Mouse (Mus musculus) Patski (cell line): ENCODE measurements around the gene Rab42. TPM values are rescaled to one million over a fixed set of nuclear protein-coding genes. Genes with fewer than 3 reads are reported as not detected.

Experiments used
- ATAC-seq: fragments of 100-300 bp; one replicate; pipeline ENCODE4 v1.8.0; 2021
- CTCF ChIA-PET: fragments of 350-600 bp; sonication (Branson Sonifier 250); formaldehyde crosslinking; loops from one replicate; lab custom pipeline; 2022; ENCODE audit warnings: inconsistent platforms; lab: Charles Lee
- POLR2A ChIA-PET: fragments of 350-600 bp; sonication (Branson Sonifier 250); formaldehyde crosslinking; loops from one replicate; lab custom pipeline; 2022; ENCODE audit warnings: antibody characterized with exemption, inconsistent platforms; lab: Charles Lee
- DNase-seq: peaks from one replicate; pipeline ENCODE4 v3.0.0-alpha.2; 2011; ENCODE audit warnings: low read depth, low spot score
- H3K27me3 ChIP-seq: fragments of 371-371 bp; one replicate; pipeline ENCODE4 v1.5.1; 2021
- CTCF ChIP-seq: fragments of 100-300 bp; IDR thresholded peaks from one replicate; pipeline ENCODE4 v1.5.1; 2021
- in situ Hi-C: fragments of 300-500 bp; cut with MboI; formaldehyde crosslinking; loops from 3 replicates; pipeline ENCODE4 v1.11.1; 2018; ENCODE audit warnings: low pct_unique_long_range_greater_than_20kb, mixed read lengths
- polyA plus RNA-seq: library from polyadenylated mRNA; unstranded; gene quantifications from one replicate; pipeline ENCODE4 v1.2.3, GENCODE M21; 2021

The Rab42 gene
- polyA plus RNA-seq, 1 experiment from 2014 or later: not detected

DNA sequence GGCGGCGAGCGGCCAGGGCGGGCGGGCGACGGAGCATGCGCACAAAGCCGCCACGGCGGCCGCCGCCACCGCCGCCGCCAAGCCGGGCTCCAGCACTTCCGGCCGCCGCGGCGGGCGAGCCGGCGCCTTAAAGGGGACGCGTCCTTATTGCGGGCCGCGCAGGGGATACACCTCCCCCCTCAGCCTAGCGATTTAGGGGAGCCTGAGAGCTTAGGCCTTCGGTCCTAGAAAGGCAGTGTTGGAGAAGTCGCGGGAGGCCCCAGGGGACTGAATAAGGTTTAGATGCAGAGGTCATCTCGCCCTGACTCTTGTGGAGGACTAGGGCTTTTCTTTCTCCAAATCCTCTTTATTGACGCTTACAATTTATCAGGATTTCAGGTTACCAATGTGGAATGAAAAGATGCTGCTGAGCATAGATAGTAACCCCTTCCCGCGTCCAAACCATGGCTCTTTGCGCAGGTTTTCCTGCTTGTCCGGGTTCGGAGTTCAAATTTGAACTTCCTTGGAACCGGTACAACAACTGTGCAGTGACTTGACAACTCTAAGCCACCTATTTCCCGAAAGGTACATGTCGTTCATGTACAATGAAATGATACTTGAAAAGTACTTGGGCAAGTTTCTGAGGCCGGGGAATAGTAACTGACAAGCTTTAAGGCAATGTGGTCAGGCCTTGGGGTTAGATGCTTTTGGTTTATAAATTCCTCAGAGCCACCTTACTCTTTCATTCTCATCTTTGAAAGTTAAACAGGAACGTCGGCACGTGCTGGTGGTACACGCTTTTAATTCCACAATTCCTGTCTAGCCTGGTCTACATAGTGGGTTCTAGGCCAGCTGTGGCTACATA, 41.4 kb downstream of the Rab42 start, which contains the start of gene Gmeb1:
Gene Gmeb1, minus strand, starts transcription at position 89 of the 844 bp plus-strand sequence.
- CTCF ChIA-PET: no interaction called here
- DNase-seq (no peak), ATAC-seq (peak; percentile 47)
- POLR2A ChIA-PET: interaction anchor here (0.7 kb wide), 1 partner anchor 89 kb away, joined by 3 read pairs; no protein-coding TSS in a partner anchor
- no peak for TF ChIP-seq CTCF
- in situ Hi-C loops: loop anchor here (10.0 kb wide), 1 partner anchor 177 kb away; no protein-coding TSS in a partner anchor
- no peaks in the 10 kb centered on the region for H3K27me3 ChIP-seq

DNA sequence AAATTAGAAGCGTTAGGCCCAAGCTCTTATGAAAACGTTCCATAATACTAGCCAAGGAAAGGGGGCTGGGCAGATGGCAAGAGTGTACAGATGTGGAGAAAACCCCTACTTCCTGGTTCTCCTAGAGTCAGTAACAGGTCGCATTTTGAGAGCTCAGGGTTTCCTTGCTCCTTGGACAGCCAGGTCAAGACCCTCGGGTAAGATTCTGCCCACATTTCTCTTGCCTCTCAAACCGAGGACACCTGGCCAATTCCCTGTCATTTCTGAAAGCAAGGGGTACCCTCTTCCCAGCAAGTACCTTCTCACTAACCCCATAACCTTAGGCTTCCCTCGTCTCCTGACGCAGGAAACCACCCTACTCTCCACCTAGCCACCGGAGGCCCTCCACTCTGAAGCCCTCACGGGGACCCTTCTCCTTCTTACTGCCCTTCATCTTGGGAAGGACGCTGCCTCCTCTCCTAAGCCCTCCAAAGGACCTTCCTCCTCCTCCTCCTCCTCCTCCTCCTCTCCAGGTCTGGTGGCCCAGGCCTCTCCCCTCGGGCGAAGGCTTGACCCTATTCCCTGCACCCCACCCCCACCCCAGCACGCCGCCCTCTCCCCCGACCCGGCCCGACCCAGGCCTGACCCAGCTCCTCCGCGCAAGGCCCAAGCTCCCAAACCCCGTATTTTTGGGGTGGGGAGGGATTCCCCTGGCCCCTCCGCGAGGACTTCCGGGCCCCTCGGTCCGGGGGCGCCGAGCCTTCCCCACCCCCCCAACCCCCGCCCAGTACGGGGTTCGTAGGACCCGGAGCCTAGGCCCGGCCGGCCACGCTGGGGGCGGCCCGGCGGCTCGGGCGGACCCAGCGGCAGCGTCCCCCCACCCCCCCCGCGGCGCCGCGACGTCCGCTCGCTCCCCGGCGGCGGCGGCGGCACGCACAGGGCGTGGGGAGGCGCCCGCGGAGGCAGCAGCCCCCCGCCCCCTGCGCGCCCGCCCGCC, 42.5 kb downstream of the Rab42 start:
- ATAC-seq (peak; percentile 47), DNase-seq (no peak)
- POLR2A ChIA-PET: no interaction called here
- H3K27me3 ChIP-seq: no peaks in the 10 kb centered on the region
- TF ChIP-seq CTCF: no peak
- in situ Hi-C loops: loop anchor here (10.0 kb wide), 1 partner anchor 176 kb away; no protein-coding TSS in a partner anchor
- CTCF ChIA-PET: no interaction called here

DNA sequence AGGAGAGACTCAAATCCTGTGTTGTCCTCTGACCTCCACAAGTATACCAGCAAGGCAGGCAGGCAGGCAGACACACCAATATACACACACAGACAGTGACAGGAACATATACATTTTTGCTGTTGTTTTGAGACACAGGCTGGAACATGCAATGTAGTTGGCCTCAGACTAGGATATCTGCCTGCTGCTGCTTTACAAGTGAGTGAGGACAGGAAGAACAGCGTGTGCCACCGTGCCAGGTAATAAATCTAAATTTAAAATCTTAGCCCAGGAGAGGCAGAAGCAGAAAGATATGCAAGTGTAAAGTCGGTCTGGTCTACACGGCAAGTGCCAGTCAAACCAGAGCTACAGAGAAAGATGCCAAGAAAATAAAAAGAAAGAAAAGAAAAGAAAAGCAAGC, 43.9 kb downstream of the Rab42 start:
- CTCF ChIA-PET: no interaction called here
- DNase-seq (no peak), ATAC-seq (no peak)
- POLR2A ChIA-PET: no interaction called here
- in situ Hi-C loops: no loop called here
- TF ChIP-seq CTCF: no peak
- H3K27me3 ChIP-seq: no peaks in the 10 kb centered on the region

DNA sequence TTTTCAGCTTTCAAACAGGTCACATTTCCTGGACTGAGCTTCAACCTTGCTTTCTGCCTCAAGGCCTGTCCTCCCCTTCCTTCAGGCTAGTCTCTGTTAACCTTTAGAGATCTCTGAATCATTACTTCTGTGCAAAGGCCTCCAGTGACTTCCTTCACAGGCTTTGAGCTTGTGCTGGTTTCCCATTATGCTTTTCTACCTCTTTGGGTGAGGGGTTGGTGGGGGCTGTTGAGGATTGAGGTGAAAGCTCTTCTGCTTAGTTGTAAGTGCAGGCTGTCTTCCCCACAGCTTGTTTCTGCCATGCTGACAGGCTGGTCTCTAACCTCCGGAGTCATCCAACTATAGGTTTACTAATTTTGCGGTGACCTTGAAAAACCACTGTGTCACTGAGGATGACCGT, 46.8 kb downstream of the Rab42 start:
- no peak for DNase-seq
- no peak for TF ChIP-seq CTCF
- ChIA-PET CTCF (interaction anchor here (1.2 kb wide), 1 partner anchor 39 kb away, joined by 3 read pairs; no protein-coding TSS in a partner anchor), POLR2A (interaction anchor here (0.7 kb wide), 1 partner anchor 48 kb away, joined by 4 read pairs; no protein-coding TSS in a partner anchor)
- H3K27me3 ChIP-seq: no peaks in the 10 kb centered on the region
- no peak for ATAC-seq
- in situ Hi-C loops: no loop called here

DNA sequence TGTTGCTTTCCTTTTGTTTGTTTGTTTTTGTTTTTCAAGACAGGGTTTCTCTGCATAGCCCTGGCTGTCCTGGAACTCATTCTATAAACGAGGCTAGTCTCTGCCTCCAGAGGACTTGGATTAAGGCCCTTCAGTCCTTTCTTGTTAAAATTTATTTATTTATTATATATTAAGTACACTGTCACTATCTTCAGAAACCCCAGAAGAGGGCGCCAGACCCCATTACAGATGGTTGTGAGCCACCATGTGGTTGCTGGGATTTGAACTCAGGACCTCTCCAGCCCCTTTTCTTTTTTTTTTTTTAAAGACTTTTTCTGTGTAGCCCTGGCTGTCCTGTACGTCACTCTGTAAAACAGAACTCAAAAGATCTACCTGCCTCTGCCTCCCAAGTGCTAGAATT, 48.2 kb downstream of the Rab42 start:
- H3K27me3 ChIP-seq: no peaks in the 10 kb centered on the region
- ChIA-PET POLR2A (no interaction called here), CTCF (no interaction called here)
- peak; percentile 22 for TF ChIP-seq CTCF
- ATAC-seq (no peak), DNase-seq (no peak)
- in situ Hi-C loops: no loop called here

DNA sequence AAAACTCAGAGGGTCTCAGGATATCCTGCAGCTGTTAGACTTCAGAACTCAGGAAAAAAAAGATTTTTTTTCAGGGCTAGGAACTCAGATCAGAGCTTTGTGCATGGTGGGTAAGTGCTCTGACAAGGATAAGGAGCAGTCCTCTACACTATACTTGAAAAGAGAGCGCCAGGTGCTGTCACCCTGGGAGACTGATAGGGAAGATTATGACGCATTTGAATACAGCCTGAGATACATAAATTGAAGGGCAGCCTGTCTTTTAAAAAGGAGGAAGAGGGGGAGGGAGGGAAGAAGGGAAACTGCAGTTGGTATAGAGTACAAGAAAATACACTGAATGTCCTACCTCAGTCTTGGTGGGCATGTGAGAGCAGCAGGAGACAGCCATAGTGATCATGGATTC, 49.6 kb downstream of the Rab42 start:
- POLR2A ChIA-PET: no interaction called here
- in situ Hi-C loops: no loop called here
- no peaks in the 10 kb centered on the region for H3K27me3 ChIP-seq
- ATAC-seq (no peak), DNase-seq (no peak)
- no peak for TF ChIP-seq CTCF
- CTCF ChIA-PET: no interaction called here

DNA sequence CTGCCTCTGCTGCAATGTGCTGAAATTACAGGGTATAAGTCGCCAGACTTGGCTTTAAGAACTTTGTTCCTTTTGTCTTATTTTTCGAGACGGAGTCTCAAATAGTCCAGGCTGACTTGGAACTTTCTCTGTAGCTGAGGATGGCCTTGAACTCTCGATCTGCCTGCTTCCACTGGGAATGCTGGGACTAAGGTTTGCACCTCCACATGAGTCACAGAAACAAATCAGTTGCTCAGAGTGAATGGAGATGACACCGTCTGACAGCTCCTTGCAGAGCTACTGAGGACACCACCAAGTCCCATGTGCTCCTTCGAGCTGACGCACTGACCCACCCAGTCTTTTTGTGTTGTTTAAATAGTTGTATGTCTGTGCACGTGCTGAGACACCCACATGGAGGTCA, 50.1 kb downstream of the Rab42 start:
- in situ Hi-C loops: no loop called here
- CTCF ChIA-PET: no interaction called here
- DNase-seq (no peak), ATAC-seq (no peak)
- H3K27me3 ChIP-seq: no peaks in the 10 kb centered on the region
- POLR2A ChIA-PET: no interaction called here
- no peak for TF ChIP-seq CTCF

Other genes starting within 250 kb of the Rab42 start
- 0.21 TPM for gene Gm10300, start 228.7 kb downstream of the Rab42 start, polyA plus RNA-seq
- 53.5 TPM for gene Epb41, start 228.1 kb downstream of the Rab42 start, polyA plus RNA-seq
- not detected for gene Oprd1, start 158.9 kb downstream of the Rab42 start, polyA plus RNA-seq
- 35.5 TPM for gene Ythdf2, start 91.1 kb downstream of the Rab42 start, polyA plus RNA-seq
- gene Gmeb1, start 41.8 kb downstream of the Rab42 start, polyA plus RNA-seq: 14.0 TPM
- gene Taf12, start 29.0 kb downstream of the Rab42 start, polyA plus RNA-seq: 19.1 TPM
- 28.9 TPM for gene Trnau1ap, start 26.2 kb upstream of the Rab42 start, polyA plus RNA-seq
- gene Rcc1, start 50.2 kb upstream of the Rab42 start, polyA plus RNA-seq: 31.4 TPM
- gene Phactr4, start 119.1 kb upstream of the Rab42 start, polyA plus RNA-seq: 60.4 TPM
- 6.3 TPM for gene Med18, start 160.5 kb upstream of the Rab42 start, polyA plus RNA-seq
- 22.4 TPM for gene Sesn2, start 207.1 kb upstream of the Rab42 start, polyA plus RNA-seq
- 393 TPM for gene Atpif1, start 230.3 kb upstream of the Rab42 start, polyA plus RNA-seq
- 149 TPM for gene Dnajc8, start 232.2 kb upstream of the Rab42 start, polyA plus RNA-seq